Mouse (Mus musculus) olfactory bulb, adult 2 months (tissue): ENCODE measurements around the gene Capn10. TPM values are rescaled to one million over a fixed set of nuclear protein-coding genes. Genes with fewer than 3 reads are reported as not detected.

ENCODE experiments used
- H3K27ac ChIP-seq: fragments of 200-500 bp; 2 replicates; pipeline ENCODE4 v1.5.1; 2012; ENCODE audit warnings: low read depth, low read length; ENCODE audit not compliant: insufficient read depth
- H3K4me1 ChIP-seq: fragments of 200-500 bp; 2 replicates; pipeline ENCODE4 v1.6.1; 2012; ENCODE audit warnings: low read length; ENCODE audit not compliant: control insufficient read depth, insufficient read depth
- H3K4me3 ChIP-seq: fragments of 200-500 bp; 2 replicates; pipeline ENCODE4 v1.5.1; 2012; ENCODE audit warnings: mild to moderate bottlenecking, low read depth, low read length, moderate library complexity; ENCODE audit not compliant: insufficient read depth
- CTCF ChIP-seq: fragments of 200-500 bp; IDR thresholded peaks from 2 replicates; pipeline ENCODE4 v1.5.1; 2012; ENCODE audit warnings: low read depth, mild to moderate bottlenecking, low read length, moderate library complexity; ENCODE audit not compliant: insufficient read depth
- POLR2A ChIP-seq: fragments of 200-500 bp; IDR thresholded peaks from 2 replicates; pipeline ENCODE4 v1.6.1; 2012; ENCODE audit warnings: mild to moderate bottlenecking, low read depth, low read length, moderate library complexity; ENCODE audit not compliant: insufficient read depth
- WGBS: fragments of 180-500 bp; shearing (Covaris S2); methylation state at CpG from one replicate; pipeline ENCODE4 v1.1.7; 2018; 5-methylcytosine and 5-hydroxymethylcytosine counted together
- polyA plus RNA-seq: library from polyadenylated mRNA; stranded (reverse); fragments of >200 nt; gene quantifications from 2 replicates; pipeline ENCODE4 v1.2.4, GENCODE M21; 2012; ENCODE audit warnings: low replicate concordance; ENCODE audit not compliant: missing spikeins, insufficient read depth, insufficient read length

The Capn10 gene
- not detected in 2 replicates for polyA plus RNA-seq

DNA sequence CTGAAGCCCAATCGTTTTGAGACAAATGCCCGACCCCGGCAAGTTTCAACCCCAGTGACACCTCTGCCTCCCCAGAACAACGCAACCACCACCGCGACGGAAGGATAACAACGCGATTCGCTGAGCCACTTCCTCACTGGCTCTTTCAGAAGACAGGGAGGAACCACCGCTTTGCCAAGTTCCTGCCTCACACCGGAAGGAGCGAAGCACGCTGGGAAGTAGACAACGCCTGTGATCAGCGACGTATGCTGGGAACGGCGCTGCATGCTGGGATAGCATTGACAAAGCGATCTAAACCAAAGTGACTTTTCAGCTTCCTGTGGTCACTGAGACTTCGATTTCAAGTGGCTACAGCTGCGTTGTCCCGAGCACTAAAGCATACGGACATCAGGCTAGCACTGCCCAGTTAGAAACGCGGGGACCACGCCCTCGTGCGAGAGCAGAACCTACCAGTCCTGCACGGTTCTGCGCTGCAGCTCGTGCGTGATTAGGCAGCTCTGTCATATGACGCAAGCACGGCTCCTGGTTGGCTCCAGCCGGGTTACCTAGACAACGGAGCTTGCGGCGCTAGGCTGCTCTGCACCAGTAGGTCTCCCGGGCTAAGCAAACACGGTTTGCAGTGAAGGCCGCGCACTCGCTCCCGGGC is at the start of gene Capn10:
Capn10 (plus strand) TSS at position 195 of the 646 bp plus-strand sequence.
- under 1% methylated on average over 45 of the region's 45 CpGs for WGBS
- TF ChIP-seq POLR2A = peak; percentile 59
- TF ChIP-seq CTCF = 0 out of 2 replicates have a peak, but pooled peaks have one; percentile 20
- H3K4me1 ChIP-seq = peaks cover 14% of the 10 kb centered on the region
- peak within 1 kb of the TSS; percentile 98 for H3K27ac ChIP-seq
- peak within 1 kb of the TSS; percentile 73 for H3K4me3 ChIP-seq

DNA sequence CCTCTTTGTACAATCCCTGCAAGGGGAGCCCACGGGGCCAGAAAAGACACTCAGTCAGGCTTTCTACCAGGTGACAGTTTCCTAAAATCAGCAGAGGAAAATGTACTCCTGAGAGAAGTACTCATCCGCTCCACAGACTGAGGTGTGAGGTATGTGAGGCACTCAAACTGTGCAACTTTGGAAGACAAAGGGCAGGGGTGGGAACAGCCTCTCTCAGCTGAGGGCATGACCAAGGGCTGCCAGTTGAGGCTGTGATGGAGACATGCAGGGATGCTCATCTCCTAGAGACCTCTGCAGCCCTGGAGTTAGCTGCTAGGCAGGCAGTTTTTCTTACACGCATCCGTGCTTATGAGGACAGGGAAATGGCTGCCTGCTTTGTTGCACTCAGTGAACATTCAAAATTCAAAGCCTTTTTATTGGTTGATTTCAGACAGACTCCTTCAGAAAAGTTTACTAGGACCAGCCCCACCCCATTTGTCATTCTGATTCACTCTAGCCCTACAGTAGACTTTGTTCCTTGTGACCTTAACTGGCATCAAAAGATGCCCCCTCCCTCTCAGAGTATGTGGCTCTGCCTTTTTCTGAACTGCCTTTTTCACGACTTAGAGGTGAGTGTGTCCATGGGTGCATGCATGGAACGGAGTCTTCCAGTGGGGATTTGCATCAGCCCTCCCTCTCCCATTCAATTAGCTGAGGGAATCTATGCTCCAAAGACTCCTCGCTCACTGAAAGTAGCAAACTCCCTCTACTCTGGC is 45.1 kb upstream of the Capn10 start:
- TF ChIP-seq CTCF = no peak
- no peak for TF ChIP-seq POLR2A
- Histone ChIP-seq H3K4me3 (no peak overlapping the region), H3K4me1 (no peaks in the 10 kb centered on the region), H3K27ac (no peak overlapping the region)
- 72% methylated on average over 7 of the region's 7 CpGs for WGBS

DNA sequence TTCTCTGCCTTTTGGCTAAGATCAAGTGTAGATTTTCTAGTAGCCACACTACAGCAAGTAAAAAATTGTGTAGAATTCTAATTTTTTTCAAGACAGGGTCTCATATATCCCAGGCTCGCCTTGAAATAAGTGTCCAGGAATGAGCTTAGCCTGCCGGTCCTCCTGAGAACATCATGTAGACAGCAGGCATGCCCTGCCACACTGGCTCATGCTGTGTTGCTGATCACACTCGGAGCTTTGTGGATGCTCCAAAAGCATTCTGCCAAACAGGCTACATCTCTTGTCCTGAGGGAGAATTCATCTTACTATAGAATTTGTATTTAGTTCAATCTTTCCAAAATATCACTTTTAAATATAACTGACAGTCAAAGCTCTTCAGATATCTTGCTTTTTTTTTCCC is 41.4 kb upstream of the Capn10 start:
- no peak overlapping the region for H3K4me3 ChIP-seq
- H3K27ac ChIP-seq = no peak overlapping the region
- TF ChIP-seq CTCF (no peak), POLR2A (no peak)
- H3K4me1 ChIP-seq = no peaks in the 10 kb centered on the region
- WGBS = 67% methylated on average over 3 of the region's 3 CpGs

DNA sequence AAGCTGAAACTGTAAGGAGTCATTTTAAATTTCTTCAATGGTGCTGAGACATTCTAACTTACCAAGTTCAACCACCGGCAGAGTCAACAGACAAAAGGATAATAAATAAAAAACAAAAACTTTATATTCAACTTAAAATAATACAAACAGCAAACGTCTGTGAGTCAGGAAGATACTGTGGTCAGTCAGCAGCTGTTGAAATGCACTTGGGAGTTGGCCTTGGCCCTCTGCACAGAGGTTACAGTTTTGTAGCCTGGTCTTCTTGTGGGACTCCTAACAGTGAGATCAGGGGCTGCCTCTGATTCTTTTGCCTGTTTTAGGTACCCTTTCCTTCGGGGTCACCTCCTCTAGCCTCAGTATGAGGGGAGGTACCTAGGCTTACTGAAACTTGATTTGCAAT is 40.3 kb upstream of the Capn10 start:
- TF ChIP-seq POLR2A = no peak
- TF ChIP-seq CTCF = no peak
- WGBS = 76% methylated on average over 3 of the region's 3 CpGs
- H3K4me3 ChIP-seq = no peak overlapping the region
- no peak overlapping the region for H3K27ac ChIP-seq
- no peaks in the 10 kb centered on the region for H3K4me1 ChIP-seq

DNA sequence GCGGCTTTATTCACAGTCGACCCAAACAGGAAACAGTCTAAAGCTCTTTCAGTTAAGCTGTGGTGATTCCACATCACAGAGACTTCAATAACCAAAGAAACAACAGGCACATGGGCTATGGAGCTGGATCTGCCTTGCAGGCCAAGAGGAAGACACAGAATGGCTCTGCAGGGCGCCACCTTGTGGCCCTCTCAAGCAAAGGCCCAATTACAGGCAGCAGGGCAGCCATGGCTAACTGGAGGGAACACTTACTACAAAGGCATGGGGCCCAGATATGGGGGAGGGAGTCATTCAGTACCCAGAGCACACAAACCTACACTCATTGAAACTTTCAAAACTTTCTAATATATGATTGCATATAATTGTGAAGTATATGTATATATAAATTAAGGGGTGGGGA is 39.1 kb upstream of the Capn10 start:
- Histone ChIP-seq H3K4me1 (no peaks in the 10 kb centered on the region), H3K27ac (no peak overlapping the region), H3K4me3 (no peak overlapping the region)
- 15% methylated on average over 3 of the region's 3 CpGs for WGBS
- TF ChIP-seq CTCF (peak; percentile 73), POLR2A (no peak)

DNA sequence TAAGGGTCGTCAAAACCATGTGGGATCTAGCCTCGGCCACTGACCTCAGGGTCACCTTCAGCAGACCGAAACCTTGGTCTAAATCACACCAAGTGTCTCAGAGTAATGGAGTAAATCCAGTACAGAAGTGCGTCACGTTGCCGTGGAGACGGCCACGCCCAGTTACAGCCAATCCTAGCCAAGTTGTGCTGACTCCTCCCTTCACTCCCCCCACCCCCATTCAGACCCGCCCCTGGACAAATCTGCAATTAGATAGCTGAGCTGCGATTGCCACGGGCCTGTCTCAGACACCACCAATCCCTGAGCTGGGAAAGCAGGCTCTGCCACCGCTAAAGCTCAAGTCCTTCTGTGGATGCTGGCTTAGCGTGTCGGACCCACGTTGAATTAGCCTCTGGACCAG is 31.4 kb upstream of the Capn10 start, which contains the start of gene Ankmy1:
Ankmy1 (minus strand) TSS at position 121 of the 400 bp plus-strand sequence.
- peaks cover 14% of the 10 kb centered on the region for H3K4me1 ChIP-seq
- peak within 1 kb of the TSS; percentile 28 for H3K4me3 ChIP-seq
- H3K27ac ChIP-seq = peak within 1 kb of the TSS; percentile 7
- TF ChIP-seq CTCF (no peak), POLR2A (no peak)
- WGBS = 2% methylated on average over 15 of the region's 15 CpGs

DNA sequence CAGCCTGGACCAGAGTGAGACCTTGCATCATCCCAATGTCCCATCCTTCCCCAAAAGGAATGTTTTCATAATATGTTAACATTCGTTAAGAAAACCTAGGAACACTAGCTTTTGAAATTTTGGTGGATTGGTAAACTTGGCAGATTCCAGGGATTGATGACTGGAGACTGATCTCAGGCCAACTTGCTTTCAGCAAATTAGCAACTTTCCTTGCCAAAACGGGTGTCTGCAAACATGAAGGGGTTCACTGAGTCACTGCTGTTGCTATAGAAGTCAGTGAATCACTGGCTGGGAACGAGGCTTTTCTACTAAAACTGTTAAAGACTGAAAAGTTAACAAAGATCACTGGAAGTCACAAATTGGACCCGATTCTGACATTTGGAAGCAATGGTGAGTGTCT is 30.5 kb upstream of the Capn10 start:
- Histone ChIP-seq H3K4me1 (peaks cover 17% of the 10 kb centered on the region), H3K27ac (0 out of 2 replicates have a peak overlapping the region, but pooled peaks have one; percentile 7), H3K4me3 (no peak overlapping the region)
- 26% methylated on average over 4 of the region's 4 CpGs for WGBS
- TF ChIP-seq POLR2A = no peak
- no peak for TF ChIP-seq CTCF

DNA sequence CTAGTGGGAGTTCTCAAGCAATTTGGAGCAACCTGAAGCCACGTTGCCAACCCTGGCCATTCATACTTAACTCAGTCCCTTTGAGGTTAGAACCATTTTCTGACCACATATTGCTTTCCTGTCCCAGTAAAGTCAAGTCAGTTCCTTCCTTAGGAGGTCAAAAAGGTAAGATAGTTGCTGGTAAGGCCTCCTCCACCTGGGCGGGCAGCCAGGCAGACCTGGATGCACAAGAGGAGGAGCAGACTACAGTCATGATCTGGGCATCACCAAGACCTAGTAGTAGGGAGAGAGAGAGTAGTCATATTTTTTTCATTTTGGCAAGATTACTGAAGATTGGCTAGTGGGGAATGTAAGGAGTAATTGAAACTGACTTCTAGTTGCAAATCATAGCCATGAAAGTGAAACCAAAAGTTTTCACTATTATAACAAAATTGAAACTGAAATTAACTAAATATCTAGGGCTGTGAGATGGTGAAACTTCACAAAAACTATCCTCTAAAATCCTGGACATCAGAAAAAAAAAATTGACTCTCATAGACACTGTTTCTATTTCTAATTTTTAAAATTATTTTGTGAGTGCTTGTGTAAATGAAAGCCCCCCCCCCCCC is 28.4 kb upstream of the Capn10 start:
- H3K27ac ChIP-seq = no peak overlapping the region
- WGBS = 97% methylated on average over 2 of the region's 2 CpGs
- H3K4me3 ChIP-seq = no peak overlapping the region
- peaks cover 21% of the 10 kb centered on the region for H3K4me1 ChIP-seq
- TF ChIP-seq POLR2A (no peak), CTCF (no peak)
